Mouse (Mus musculus) limb, embryonic 12.5 days (tissue): Measurements from ENCODE around the gene Robo1. TPM values are rescaled to one million over a fixed set of nuclear protein-coding genes. Genes with fewer than 3 reads are reported as not detected.

Source experiments
- ATAC-seq: fragments of 200-750 bp; cut with Nextera tagmentation; 2 replicates; pipeline ENCODE4 v1.8.0; 2017; ENCODE audit warnings: low read depth, moderate TSS enrichment; ENCODE audit not compliant: insufficient number of reproducible peaks, insufficient read depth, low FRiP score, low TSS enrichment
- H3K27ac ChIP-seq: fragments of 300-500 bp; sonication (generic); 2 replicates; pipeline ENCODE4 v1.5.1; 2016; ENCODE audit warnings: mild to moderate bottlenecking, moderate library complexity
- H3K27me3 ChIP-seq: fragments of 300-500 bp; sonication (generic); 2 replicates; pipeline ENCODE4 v1.6.1; 2016; ENCODE audit warnings: mild to moderate bottlenecking, moderate library complexity
- H3K36me3 ChIP-seq: fragments of 300-500 bp; sonication (generic); 2 replicates; pipeline ENCODE4 v1.6.1; 2016; ENCODE audit warnings: mild to moderate bottlenecking, moderate library complexity
- H3K4me1 ChIP-seq: fragments of 300-500 bp; sonication (generic); replicated peaks from 2 replicates; pipeline ENCODE4 v1.6.1; 2016
- H3K4me2 ChIP-seq: fragments of 300-500 bp; sonication (generic); 2 replicates; pipeline ENCODE4 v1.6.1; 2016; ENCODE audit warnings: mild to moderate bottlenecking, moderate library complexity
- H3K4me3 ChIP-seq: fragments of 300-500 bp; sonication (generic); replicated peaks from 2 replicates; pipeline ENCODE4 v1.5.1; 2016; ENCODE audit warnings: mild to moderate bottlenecking
- H3K9ac ChIP-seq: fragments of 300-500 bp; sonication (generic); replicated peaks from 2 replicates; pipeline ENCODE4 v1.6.1; 2016; ENCODE audit warnings: mild to moderate bottlenecking, moderate library complexity
- H3K9me3 ChIP-seq: fragments of 300-500 bp; sonication (generic); 2 replicates; pipeline ENCODE4 v1.6.1; 2016; ENCODE audit warnings: mild to moderate bottlenecking, moderate library complexity
- WGBS: fragments of 180-500 bp; shearing (Covaris S2); methylation state at CpG from one replicate; pipeline ENCODE4 v1.1.7; 2016; 5-methylcytosine and 5-hydroxymethylcytosine counted together
- polyA plus RNA-seq: library from polyadenylated mRNA; unstranded; fragments of >200 nt; fragmentation: Nextera tagmentation; extraction: Ambion mirVana; gene quantifications from 2 replicates; pipeline ENCODE4 v1.2.1, GENCODE M21; 2016

The Robo1 gene
- polyA plus RNA-seq, 1 experiment from 2014 or later = 61.6 TPM

DNA sequence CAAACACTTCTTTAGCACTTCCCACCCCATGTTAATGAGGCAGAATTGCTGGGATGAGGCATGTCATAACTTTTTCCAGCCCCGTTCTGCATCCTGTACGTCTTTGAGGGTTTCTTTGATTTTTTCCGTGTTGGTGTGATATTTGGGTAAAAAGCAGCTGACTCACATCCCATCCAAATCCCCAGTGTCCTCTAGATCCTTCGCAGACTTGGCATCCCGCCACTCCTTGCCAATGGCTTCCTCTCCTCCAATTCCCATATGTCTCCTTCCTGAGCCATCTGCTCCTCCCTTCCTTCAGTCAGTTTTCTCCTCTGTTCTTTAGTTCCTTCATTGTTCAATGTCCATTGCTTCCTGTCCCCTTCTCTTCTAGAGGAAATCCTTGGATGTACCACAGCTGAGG lies 605.0 kb downstream of the Robo1 start:
- H3K9ac ChIP-seq = no peak overlapping the region
- no peaks in the 10 kb centered on the region for H3K36me3 ChIP-seq
- no peaks in the 10 kb centered on the region for H3K4me1 ChIP-seq
- 66% methylated on average over 5 of the region's 5 CpGs for WGBS
- no peaks in the 10 kb centered on the region for H3K9me3 ChIP-seq
- H3K27ac ChIP-seq = no peak overlapping the region
- no peak for ATAC-seq
- no peak overlapping the region for H3K4me2 ChIP-seq
- no peaks in the 10 kb centered on the region for H3K27me3 ChIP-seq
- no peak overlapping the region for H3K4me3 ChIP-seq

DNA sequence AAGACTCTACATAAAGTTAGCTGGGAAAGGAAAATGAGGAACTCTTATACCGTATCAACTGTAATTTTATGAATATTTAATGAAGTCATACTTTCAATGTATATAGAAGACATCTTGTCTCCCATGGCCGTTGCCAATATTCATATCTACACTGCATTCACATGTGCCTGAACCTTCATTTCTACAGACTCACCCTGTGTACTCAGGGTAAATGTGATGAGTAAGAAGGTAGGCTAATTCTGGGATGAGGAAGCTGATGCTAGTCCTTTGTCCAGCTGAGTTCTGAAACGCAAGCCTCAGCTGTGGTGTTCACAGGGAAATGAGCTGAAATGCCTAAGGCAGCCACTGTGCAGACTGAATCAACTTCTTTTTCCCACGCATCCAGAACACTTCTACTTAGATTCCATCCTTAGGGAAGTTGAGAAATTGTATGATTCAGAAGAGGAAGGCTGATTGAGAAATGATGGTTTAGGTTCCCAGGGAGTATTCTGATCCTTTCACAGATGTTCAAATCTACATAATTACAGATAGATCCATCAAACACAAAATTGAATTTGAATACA lies 606.0 kb downstream of the Robo1 start:
- no peak for ATAC-seq
- H3K9ac ChIP-seq = no peak overlapping the region
- H3K27me3 ChIP-seq = 0 out of 2 replicates have a peak, but pooled peaks cover 5% of the 10 kb centered on the region
- H3K4me1 ChIP-seq = no peaks in the 10 kb centered on the region
- no peaks in the 10 kb centered on the region for H3K9me3 ChIP-seq
- H3K27ac ChIP-seq = no peak overlapping the region
- H3K36me3 ChIP-seq = no peaks in the 10 kb centered on the region
- H3K4me3 ChIP-seq = no peak overlapping the region
- no peak overlapping the region for H3K4me2 ChIP-seq
- 84% methylated on average over 4 of the region's 4 CpGs for whole genome bisulfite sequencing

DNA sequence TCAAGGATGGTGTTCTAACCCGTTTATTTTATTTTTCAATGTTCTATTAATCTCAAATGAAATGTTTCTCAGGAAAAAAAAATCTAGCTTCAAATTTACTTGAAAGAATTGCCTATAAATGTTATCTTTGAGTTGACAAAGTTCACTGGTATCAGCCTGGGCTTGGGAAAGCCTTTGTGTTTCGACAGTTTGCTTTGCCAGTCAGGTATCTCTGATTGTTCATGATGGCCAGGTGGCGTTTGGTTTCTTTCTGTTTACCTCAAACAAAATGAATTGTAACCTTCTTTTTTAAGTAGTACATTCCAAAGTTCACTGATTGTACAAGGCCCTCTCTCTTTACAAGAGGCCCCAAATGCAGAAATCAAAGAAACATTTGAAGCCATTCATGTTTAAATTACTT lies 611.9 kb downstream of the Robo1 start:
- WGBS = 75% methylated on average over 3 of the region's 3 CpGs
- Histone ChIP-seq H3K4me2 (no peak overlapping the region), H3K27ac (no peak overlapping the region), H3K9ac (no peak overlapping the region), H3K27me3 (peaks cover 16% of the 10 kb centered on the region), H3K4me3 (no peak overlapping the region), H3K4me1 (peaks cover 21% of the 10 kb centered on the region), H3K36me3 (no peaks in the 10 kb centered on the region), H3K9me3 (no peaks in the 10 kb centered on the region)
- ATAC-seq = no peak

DNA sequence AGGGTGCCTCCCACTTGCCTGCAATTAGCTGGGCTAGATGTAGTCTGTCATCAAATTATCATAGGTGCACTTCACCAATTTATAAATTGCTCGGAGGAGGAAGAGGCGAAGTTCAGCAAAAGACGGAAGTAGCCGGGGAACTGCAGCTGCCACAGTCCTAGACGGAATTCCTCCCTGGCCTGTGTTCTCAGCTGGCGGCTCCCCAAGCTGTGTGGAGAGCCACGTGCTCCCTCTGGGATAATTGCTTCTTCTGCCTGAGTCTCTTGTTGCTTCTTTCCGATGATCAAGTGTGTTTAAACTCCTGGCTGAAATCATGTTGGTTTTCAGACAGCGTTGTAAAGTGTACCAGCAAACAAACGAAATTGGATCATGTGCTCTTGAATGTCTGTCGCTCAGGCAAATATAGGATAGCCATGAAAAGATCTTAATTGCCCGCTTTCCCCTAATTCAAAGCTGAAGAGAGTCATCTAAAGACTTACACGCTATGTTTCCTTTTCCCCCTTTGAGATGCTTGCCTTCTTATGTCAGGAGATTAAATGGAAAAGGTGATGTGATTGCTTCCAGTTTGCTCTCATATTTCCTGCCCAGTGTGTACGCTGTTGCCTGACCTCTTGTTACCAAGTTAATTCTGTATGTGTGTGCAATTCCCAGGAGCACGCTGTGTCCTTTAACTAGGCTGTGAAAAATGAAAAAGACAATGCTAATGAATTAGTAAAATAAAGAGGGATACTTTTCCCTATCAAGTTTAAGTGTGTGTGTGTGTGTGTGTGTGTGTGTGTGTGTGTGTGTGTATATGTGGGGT lies 616.5 kb downstream of the Robo1 start:
- Histone ChIP-seq H3K4me3 (peak overlapping the region; percentile 12; the same call in 1 of the 2 replicates), H3K4me2 (peak overlapping the region; percentile 50), H3K9ac (0 out of 2 replicates have a peak overlapping the region, but pooled peaks have one; percentile 32), H3K9me3 (no peaks in the 10 kb centered on the region), H3K27ac (peak overlapping the region; percentile 45; the same call in 1 of the 2 replicates), H3K27me3 (peaks cover 25% of the 10 kb centered on the region), H3K36me3 (no peaks in the 10 kb centered on the region), H3K4me1 (peaks cover 24% of the 10 kb centered on the region)
- ATAC-seq = peak; percentile 52; the same call in 1 of the 2 replicates
- 11% methylated on average over 15 of the region's 15 CpGs for WGBS

DNA sequence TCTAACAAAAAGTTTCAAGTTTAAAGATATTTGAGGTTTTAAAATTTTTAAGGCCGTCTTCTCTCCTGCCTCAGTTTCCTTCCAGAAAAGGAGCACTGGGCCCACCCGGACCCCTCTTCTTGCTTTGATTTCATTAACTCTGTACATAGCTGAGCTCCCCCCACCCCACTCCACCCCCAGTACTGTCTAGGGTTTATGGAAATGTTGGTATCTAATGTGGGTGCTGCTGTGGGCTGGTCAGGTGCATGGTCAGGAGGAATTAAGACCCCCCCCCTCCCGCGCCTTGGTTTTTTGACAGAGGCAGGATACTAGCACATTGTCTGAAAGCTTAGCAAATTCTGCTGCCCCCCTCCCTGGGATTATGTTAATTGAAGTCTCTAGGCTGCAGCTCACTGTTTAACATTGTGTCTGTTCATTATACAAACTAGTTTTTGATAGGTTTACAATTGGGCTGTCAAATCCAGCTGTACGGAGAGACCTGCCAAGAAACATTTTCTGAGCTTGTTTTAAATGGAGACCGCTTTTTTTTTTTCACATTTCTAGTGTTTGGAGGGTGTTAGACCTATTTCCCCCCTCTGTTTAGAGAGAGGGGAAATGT lies 620.5 kb downstream of the Robo1 start:
- WGBS = 77% methylated on average over 6 of the region's 6 CpGs

DNA sequence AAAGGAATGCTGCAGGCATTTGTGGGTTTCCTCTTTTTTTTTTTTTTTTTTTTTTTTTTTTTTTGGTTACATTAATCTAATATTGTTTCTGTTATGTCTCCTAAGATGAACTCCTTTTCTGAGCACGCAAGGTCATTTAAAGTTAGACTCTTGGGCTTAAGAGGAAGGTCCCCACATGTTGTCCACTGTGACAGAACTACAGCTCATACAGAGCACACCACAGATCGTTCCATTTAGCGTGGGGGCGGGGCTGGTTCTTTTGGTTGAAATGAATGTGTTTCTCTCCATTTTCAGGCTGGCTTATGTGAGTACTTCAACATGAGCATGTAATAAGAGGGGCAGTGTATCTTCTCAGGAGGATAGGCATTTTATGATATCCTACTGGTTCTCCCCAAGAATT lies 622.8 kb downstream of the Robo1 start:
- Histone ChIP-seq H3K36me3 (peaks cover 5% of the 10 kb centered on the region; the same call in 1 of the 2 replicates), H3K4me2 (no peak overlapping the region), H3K9ac (no peak overlapping the region), H3K27ac (no peak overlapping the region), H3K9me3 (no peaks in the 10 kb centered on the region), H3K4me3 (no peak overlapping the region), H3K4me1 (peaks cover 3% of the 10 kb centered on the region; the same call in 1 of the 2 replicates), H3K27me3 (peaks cover 14% of the 10 kb centered on the region)
- ATAC-seq = no peak
- 83% methylated on average over 4 of the region's 4 CpGs for WGBS

More for the DNA sequence above, 620.5 kb downstream of the Robo1 start:
- no peak overlapping the region for H3K4me3 ChIP-seq
- no peaks in the 10 kb centered on the region for H3K9me3 ChIP-seq
- no peak overlapping the region for H3K27ac ChIP-seq
- H3K4me1 ChIP-seq = peaks cover 16% of the 10 kb centered on the region
- no peak overlapping the region for H3K4me2 ChIP-seq
- peaks cover 17% of the 10 kb centered on the region for H3K27me3 ChIP-seq
- H3K36me3 ChIP-seq = peaks cover 3% of the 10 kb centered on the region; the same call in 1 of the 2 replicates
- no peak overlapping the region for H3K9ac ChIP-seq
- no peak for ATAC-seq

DNA sequence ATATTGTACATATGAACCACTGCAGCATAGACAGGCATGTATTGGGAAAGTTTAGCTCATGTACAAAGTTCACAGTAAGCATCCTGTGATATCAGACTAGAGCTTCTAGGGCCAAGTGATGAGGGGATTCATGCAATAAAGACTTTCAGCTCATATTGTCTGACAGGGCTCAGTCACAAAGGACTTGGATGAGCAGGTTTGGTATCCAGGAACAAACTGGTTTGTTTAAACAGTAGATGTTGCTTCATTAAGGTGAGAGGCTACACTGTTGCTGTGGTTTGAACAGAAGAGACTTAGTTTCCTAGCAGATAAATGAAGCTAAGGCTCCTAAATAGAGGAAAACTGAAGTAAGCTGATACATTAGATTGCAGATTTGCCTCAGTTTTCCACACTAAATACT lies 626.8 kb downstream of the Robo1 start:
- no peaks in the 10 kb centered on the region; the same call in 1 of the 2 replicates for H3K4me1 ChIP-seq
- ATAC-seq = no peak
- no peaks in the 10 kb centered on the region for H3K27me3 ChIP-seq
- H3K36me3 ChIP-seq = peaks cover 5% of the 10 kb centered on the region; the same call in 1 of the 2 replicates
- H3K4me2 ChIP-seq = no peak overlapping the region
- H3K9me3 ChIP-seq = no peaks in the 10 kb centered on the region
- no peak overlapping the region for H3K4me3 ChIP-seq
- H3K9ac ChIP-seq = no peak overlapping the region
- H3K27ac ChIP-seq = no peak overlapping the region

DNA sequence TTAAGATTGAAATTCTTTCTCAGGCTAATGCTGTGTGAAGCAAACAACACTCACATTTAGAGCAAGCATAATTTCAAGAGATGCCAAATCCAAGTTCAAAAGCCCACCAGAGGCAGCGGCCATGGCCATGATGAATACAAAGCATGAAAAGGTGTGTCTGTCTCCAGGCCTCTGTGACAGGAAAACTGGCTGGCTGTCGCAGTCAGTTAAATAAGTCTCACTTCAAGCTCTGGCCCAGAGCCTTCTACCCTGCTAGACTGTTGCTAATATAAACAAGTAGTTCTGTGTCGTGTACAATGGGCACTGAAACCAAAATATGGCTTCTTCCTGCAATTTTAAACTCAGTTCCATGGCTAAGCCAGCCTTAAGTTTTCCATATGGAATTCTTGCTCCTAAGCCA lies 629.1 kb downstream of the Robo1 start:
- Histone ChIP-seq H3K9ac (no peak overlapping the region), H3K4me3 (no peak overlapping the region), H3K4me2 (no peak overlapping the region), H3K4me1 (no peaks in the 10 kb centered on the region), H3K9me3 (no peaks in the 10 kb centered on the region), H3K27me3 (no peaks in the 10 kb centered on the region), H3K27ac (peak overlapping the region; percentile 47; the same call in 1 of the 2 replicates), H3K36me3 (peaks cover 5% of the 10 kb centered on the region; the same call in 1 of the 2 replicates)
- 68% methylated on average over 3 of the region's 3 CpGs for WGBS
- ATAC-seq = no peak

DNA sequence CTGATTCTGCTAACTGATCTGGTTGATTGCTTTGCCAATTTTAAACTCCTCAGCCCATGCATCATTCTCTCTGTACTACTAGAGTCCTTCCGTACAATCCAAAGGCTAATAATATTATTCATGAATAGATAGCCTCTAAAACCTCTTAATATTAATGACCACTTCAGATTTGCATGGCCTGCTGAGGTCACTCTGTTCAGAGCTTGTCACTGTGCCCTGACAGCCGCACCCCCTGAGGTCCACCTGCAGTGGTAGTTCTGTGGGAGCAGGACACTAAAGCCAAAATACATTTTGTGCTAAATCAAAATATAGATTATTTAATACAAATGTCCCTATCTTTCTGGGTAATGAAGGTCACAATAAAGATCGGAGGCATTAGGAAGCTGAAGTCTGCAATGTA lies 631.8 kb downstream of the Robo1 start:
- 95% methylated on average over 3 of the region's 3 CpGs for WGBS
- no peak overlapping the region for H3K4me2 ChIP-seq
- no peak overlapping the region for H3K9ac ChIP-seq
- H3K27me3 ChIP-seq = no peaks in the 10 kb centered on the region
- no peak overlapping the region for H3K27ac ChIP-seq
- no peak overlapping the region for H3K4me3 ChIP-seq
- no peak for ATAC-seq
- no peaks in the 10 kb centered on the region for H3K4me1 ChIP-seq
- peaks cover 4% of the 10 kb centered on the region; the same call in 1 of the 2 replicates for H3K36me3 ChIP-seq
- no peaks in the 10 kb centered on the region for H3K9me3 ChIP-seq

DNA sequence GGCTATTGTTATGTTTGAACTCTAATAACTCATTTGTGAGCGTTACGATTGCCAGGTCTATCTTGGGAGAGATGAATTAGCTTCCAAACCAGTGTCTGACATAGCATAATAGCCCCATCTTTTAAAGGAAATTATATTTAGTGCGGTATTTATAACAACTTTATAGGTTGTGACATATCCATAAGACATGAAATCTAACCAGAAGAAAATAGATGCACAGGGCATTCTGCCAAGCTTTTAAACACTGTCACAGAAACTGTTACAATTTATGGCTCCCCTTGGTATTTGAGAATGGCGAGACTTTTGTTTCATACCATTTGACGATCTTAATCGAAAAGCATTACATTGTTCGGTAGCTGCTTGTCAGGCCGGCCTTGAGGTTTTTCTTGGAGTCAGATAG lies 632.7 kb downstream of the Robo1 start:
- Histone ChIP-seq H3K27me3 (no peaks in the 10 kb centered on the region), H3K36me3 (peaks cover 4% of the 10 kb centered on the region; the same call in 1 of the 2 replicates), H3K4me2 (no peak overlapping the region), H3K4me1 (no peaks in the 10 kb centered on the region), H3K27ac (no peak overlapping the region), H3K9me3 (no peaks in the 10 kb centered on the region), H3K9ac (no peak overlapping the region), H3K4me3 (no peak overlapping the region)
- ATAC-seq = no peak
- 89% methylated on average over 8 of the region's 8 CpGs for WGBS

DNA sequence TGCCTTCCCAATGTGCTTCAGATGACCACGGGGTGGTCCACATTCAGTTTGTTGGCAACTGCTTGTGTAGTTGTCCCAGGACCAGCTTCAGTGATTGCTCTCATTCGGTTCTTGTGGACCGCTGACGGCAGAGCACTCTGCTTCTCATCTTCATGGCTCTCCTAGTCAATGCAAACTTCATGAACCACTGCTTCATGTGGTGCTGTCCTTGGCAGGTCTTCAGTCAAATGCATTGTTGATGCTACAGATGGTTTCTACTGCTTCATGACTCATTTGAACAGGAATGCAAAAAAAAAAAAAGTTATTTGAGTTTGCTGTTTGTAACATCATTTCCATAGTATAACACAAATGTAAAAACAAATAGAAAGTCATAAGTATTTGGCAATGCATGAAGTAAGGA lies 636.3 kb downstream of the Robo1 start:
- WGBS = 89% methylated on average over 4 of the region's 4 CpGs
- H3K4me1 ChIP-seq = no peaks in the 10 kb centered on the region
- no peaks in the 10 kb centered on the region for H3K9me3 ChIP-seq
- H3K27ac ChIP-seq = no peak overlapping the region
- H3K4me2 ChIP-seq = no peak overlapping the region
- peaks cover 4% of the 10 kb centered on the region; the same call in 1 of the 2 replicates for H3K36me3 ChIP-seq
- H3K9ac ChIP-seq = no peak overlapping the region
- ATAC-seq = no peak
- H3K27me3 ChIP-seq = no peaks in the 10 kb centered on the region
- H3K4me3 ChIP-seq = no peak overlapping the region
